Mouse (Mus musculus): Measurements from ENCODE around the gene Vmn2r114.
"Not testable (repeated sequence)": the region's sequence is repeated elsewhere in the genome, so short reads cannot be mapped to it uniquely, and the experiment has no call there.

The Vmn2r114 gene

DNA sequence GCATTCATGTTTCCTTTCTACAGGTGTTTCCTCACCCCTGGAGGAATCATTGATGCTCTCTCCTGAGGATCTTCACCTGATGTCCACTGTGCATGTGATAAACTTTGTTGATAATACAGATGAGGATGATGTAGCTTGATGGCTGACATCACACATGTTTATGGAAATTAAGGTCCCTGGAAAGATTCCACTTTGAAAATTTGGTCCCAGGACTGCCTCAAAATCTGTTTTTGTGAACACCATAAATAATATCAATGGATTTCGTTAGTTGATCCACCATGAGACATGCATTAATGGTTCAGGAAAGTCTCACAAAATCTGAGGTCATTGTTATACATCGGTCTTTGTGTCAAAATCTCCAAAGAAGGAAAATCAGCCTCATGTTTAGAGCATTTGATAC lies at the start of gene Vmn2r114:
Gene Vmn2r114 (minus strand): TSS at position 101 of the 400 bp plus-strand sequence.
- not testable (repeated sequence) for DNase-seq

DNA sequence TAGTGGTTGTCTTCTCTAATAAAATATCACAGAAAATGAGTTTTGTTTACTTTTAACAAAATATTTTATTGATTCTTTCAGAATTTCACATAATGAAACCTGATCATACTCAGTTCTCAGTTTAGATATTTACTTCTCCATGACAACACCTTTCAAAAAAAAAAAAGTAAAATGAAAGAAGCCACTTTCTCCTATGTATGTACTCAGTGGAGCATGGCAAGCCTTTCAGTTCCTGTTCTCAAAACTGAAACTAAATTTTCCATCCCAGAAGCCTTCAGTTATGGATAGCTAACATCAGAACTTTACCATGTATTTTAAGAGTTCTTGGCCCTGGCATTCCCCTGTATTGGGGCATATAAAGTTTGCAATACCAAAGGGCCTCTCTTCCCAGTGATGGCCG lies 39.3 kb upstream of the Vmn2r114 start:
- DNase-seq, result no peak

DNA sequence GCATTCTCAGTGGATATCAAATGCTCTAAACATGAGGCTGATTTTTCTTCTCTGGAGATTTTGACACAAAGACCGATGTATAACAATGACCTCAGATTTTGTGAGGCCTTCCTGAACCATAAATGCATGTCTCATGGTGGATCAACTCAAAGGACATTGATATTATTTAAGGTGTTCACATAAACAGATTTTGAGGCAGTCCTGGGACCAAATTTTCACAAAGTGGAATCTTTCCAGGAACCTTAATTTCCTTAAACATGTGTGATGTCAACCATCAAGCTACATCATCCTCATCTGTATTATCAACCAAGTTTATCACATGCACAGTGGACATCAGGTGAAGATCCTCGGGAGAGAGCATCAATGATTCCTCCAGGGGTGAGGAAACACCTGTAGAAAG lies 31.1 kb upstream of the Vmn2r114 start, which contains the start of gene Vmn2r115:
Gene Vmn2r115 (plus strand): TSS at position 301 of the 400 bp plus-strand sequence.
- DNase-seq, result not testable (repeated sequence)

DNA sequence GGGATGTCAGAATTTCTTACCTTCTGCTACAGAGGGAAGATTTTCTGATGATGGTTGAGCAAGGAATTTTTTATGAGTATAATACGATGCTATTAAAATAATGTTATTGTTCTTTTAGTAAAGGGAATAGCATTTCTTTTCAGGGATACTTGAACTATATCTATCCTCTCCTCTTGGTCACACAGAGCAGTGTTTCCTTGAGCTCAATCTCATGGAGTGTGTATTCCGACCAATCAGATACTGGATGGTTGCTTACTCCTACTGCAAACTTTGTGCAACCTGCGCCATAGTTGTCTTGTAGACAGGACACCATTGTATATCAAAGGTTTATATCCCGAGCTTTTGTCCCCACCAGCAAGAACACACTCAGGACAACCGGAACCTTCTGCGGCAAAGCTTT lies 18.3 kb upstream of the Vmn2r114 start:
- DNase-seq, result no peak

Data from thymus, postnatal 14 days (tissue).